Comparison of ENCODE assay signal across 8 mouse cellular contexts in genomic region chr10:80933421-80933979, GRCm38 (mm10). TPM values are rescaled to one million over a fixed set of nuclear protein-coding genes. Genes with fewer than 3 reads are reported as not detected.
A peak's percentile ranks its signal among the peaks of the same experiment; 100 is the strongest.
DNase-seq lines count a peak whose midpoint lies in the region; ATAC-seq and TF ChIP-seq lines count a peak whose summit lies in the region.

No protein-coding gene starts in this region.

- no peak for TF ChIP-seq CTCF in bone marrow macrophage, adult 2 months (IDR thresholded peaks at IDR 0.05; ENCODE audit: low read depth, low read length)
- no peak for TF ChIP-seq CTCF in thymus, adult 2 months (IDR thresholded peaks at IDR 0.05; ENCODE audit: borderline replicate concordance, control insufficient read depth, extremely low read depth, insufficient read depth, low read length, poor library complexity)

- WGBS in kidney, embryonic 16.5 days: 2% methylated on average over 21 of the region's 21 CpGs
- 4% methylated on average over 21 of the region's 21 CpGs for WGBS in heart, embryonic 14.5 days
- 3% methylated on average over 21 of the region's 21 CpGs for WGBS in liver, embryonic 12.5 days (ENCODE audit: insufficient replicate concordance)
- WGBS in thymus, adult 2 months: 5% methylated on average over 21 of the region's 21 CpGs

- H3K4me1 ChIP-seq in kidney, embryonic 16.5 days (ENCODE audit: insufficient read depth, low read length): peaks cover 77% of the 10 kb centered on the region
- peaks cover 20% of the 10 kb centered on the region for H3K4me1 ChIP-seq in bone marrow macrophage, adult 2 months (ENCODE audit: control insufficient read depth, insufficient read depth, low read length)
- H3K4me1 ChIP-seq in heart, embryonic 14.5 days (ENCODE audit: control insufficient read depth in 2 of 2, insufficient read depth in 2 of 2, low read length in 2 of 2): peaks cover 56 to 80% of the 10 kb centered on the region in 2 experiments
- peaks cover 80% of the 10 kb centered on the region for H3K4me1 ChIP-seq in liver, embryonic 12.5 days
- H3K4me1 ChIP-seq in thymus, adult 2 months (replicated peaks; ENCODE audit: control insufficient read depth, insufficient read depth, low read length): peaks cover 54% of the 10 kb centered on the region

- no peak for TF ChIP-seq POLR2A in bone marrow macrophage, adult 2 months (IDR thresholded peaks at IDR 0.05; ENCODE audit: borderline replicate concordance, low read depth, low read length)
- TF ChIP-seq POLR2A in thymus, adult 2 months (IDR thresholded peaks at IDR 0.05; ENCODE audit: control insufficient read depth, extremely low read depth, insufficient read depth, low read length, poor library complexity): no peak

- H3K9ac ChIP-seq in kidney, embryonic 16.5 days (replicated peaks; ENCODE audit: low read length): peak overlapping the region; percentile 18; the same call in 1 of the 2 replicates
- peak overlapping the region; percentile 96 for H3K9ac ChIP-seq in heart, embryonic 14.5 days (ENCODE audit: low read length)
- H3K9ac ChIP-seq in liver, embryonic 12.5 days: no peak overlapping the region

- no peaks in the 10 kb centered on the region for H3K9me3 ChIP-seq in kidney, embryonic 16.5 days (ENCODE audit: low read length)
- no peaks in the 10 kb centered on the region for H3K9me3 ChIP-seq in heart, embryonic 14.5 days (ENCODE audit: control insufficient read depth, low read length)
- no peaks in the 10 kb centered on the region for H3K9me3 ChIP-seq in liver, embryonic 12.5 days (replicated peaks)

- no peak for ATAC-seq in kidney, embryonic 16.5 days (ENCODE audit: low FRiP score, low TSS enrichment)
- ATAC-seq in heart, embryonic 14.5 days (ENCODE audit: insufficient number of reproducible peaks, insufficient read depth, low FRiP score, low read depth): no peak
- no peak for ATAC-seq in liver, embryonic 12.5 days

- peak overlapping the region; percentile 93 for H3K4me2 ChIP-seq in kidney, embryonic 16.5 days (replicated peaks; ENCODE audit: low read depth, low read length)
- H3K4me2 ChIP-seq in heart, embryonic 14.5 days (ENCODE audit: low read length): peak overlapping the region; percentile 98
- peak overlapping the region; percentile 95 for H3K4me2 ChIP-seq in liver, embryonic 12.5 days

- no peaks in the 10 kb centered on the region for H3K36me3 ChIP-seq in kidney, embryonic 16.5 days (ENCODE audit: insufficient read depth, low read length)
- H3K36me3 ChIP-seq in heart, embryonic 14.5 days (ENCODE audit: control insufficient read depth, insufficient read depth, low read length): no peaks in the 10 kb centered on the region; the same call in 1 of the 2 replicates
- H3K36me3 ChIP-seq in liver, embryonic 12.5 days: no peaks in the 10 kb centered on the region
- no peaks in the 10 kb centered on the region for H3K36me3 ChIP-seq in thymus, adult 2 months (ENCODE audit: control insufficient read depth, insufficient read depth, low read length)

- peaks cover 46% of the 10 kb centered on the region for H3K27me3 ChIP-seq in kidney, embryonic 16.5 days (ENCODE audit: insufficient read depth, low read length)
- H3K27me3 ChIP-seq in heart, embryonic 14.5 days (ENCODE audit: control insufficient read depth, insufficient read depth, low read length): no peaks in the 10 kb centered on the region
- peaks cover 94% of the 10 kb centered on the region for H3K27me3 ChIP-seq in liver, embryonic 12.5 days (replicated peaks)
- H3K27me3 ChIP-seq in thymus, adult 2 months (ENCODE audit: control insufficient read depth, insufficient read depth, low read length): peaks cover 12% of the 10 kb centered on the region; the same call in 1 of the 2 replicates

- DNase-seq in kidney, adult 11 months: no peak
- DNase-seq in neural tube, embryonic 10.5 days (ENCODE audit: extremely low spot score, low spot score): peak; percentile 42
- DNase-seq in right cerebral cortex, adult 18-20 months: no peak
- no peak for DNase-seq in thymus, adult 2 months

- H3K4me3 ChIP-seq in kidney, embryonic 16.5 days (ENCODE audit: low read length): peak overlapping the region; percentile 23
- H3K4me3 ChIP-seq in bone marrow macrophage, adult 2 months (ENCODE audit: insufficient read depth, low read length): peak overlapping the region; percentile 85
- H3K4me3 ChIP-seq in heart, embryonic 14.5 days (ENCODE audit: control insufficient read depth in 1 of 2, insufficient read depth in 1 of 2, low read depth in 1 of 2, low read length in 2 of 2): peak overlapping the region; percentile 19 to 90
- peak overlapping the region; percentile 55; the same call in 1 of the 2 replicates for H3K4me3 ChIP-seq in liver, embryonic 12.5 days
- no peak overlapping the region for H3K4me3 ChIP-seq in thymus, adult 2 months (ENCODE audit: control insufficient read depth, insufficient read depth, low read length)

- no peak overlapping the region for H3K27ac ChIP-seq in kidney, embryonic 16.5 days (ENCODE audit: low read length)
- peak overlapping the region; percentile 69 for H3K27ac ChIP-seq in bone marrow macrophage, adult 2 months (ENCODE audit: insufficient read depth, low read depth, low read length)
- H3K27ac ChIP-seq in heart, embryonic 14.5 days (replicated peaks in 1 of 2; ENCODE audit: control insufficient read depth in 1 of 2, insufficient read depth in 1 of 2, low read depth in 2 of 2, low read length in 2 of 2): peak overlapping the region in 1 of 2 experiments; percentile 67; a peak in 2 of 4 replicates
- H3K27ac ChIP-seq in liver, embryonic 12.5 days: no peak overlapping the region
- H3K27ac ChIP-seq in thymus, adult 2 months (ENCODE audit: control insufficient read depth, insufficient read depth, low read length): no peak overlapping the region

RNA-seq across cellular contexts. Expression of gene Gadd45b, which starts 3.6 kb away (rescaled TPM):
- polyA plus RNA-seq in kidney, embryonic 16.5 days (2015; fragmentation: Nextera tagmentation; extraction: Ambion mirVana): 22.3 and 24.1 TPM in 2 replicates
- polyA plus RNA-seq in bone marrow macrophage, adult 2 months (2012; ENCODE audit: insufficient read depth, insufficient read length, missing spikeins): 15.8 and 20.9 TPM in 2 replicates
- polyA plus RNA-seq in heart, embryonic 14.5 days (2014; fragmentation: Nextera tagmentation; extraction: Ambion mirVana): 34.5 and 39.8 TPM in 2 replicates
- 1.6 and 2.0 TPM in 2 replicates for polyA plus RNA-seq in liver, embryonic 12.5 days (2016; fragmentation: Nextera tagmentation; extraction: Ambion mirVana)
- polyA plus RNA-seq in thymus, adult 2 months (2012; rRNA removed): 36.2 and 53.2 TPM in 2 replicates

RNA-seq across cellular contexts. Expression of gene Lmnb2, which starts 15.5 kb away (rescaled TPM):
- 61.8 and 62.4 TPM in 2 replicates for polyA plus RNA-seq in kidney, embryonic 16.5 days (2015; fragmentation: Nextera tagmentation; extraction: Ambion mirVana)
- 18.9 and 19.5 TPM in 2 replicates for polyA plus RNA-seq in bone marrow macrophage, adult 2 months (2012; ENCODE audit: insufficient read depth, insufficient read length, missing spikeins)
- 7.3 and 8.1 TPM in 2 replicates for polyA plus RNA-seq in heart, embryonic 14.5 days (2014; fragmentation: Nextera tagmentation; extraction: Ambion mirVana)
- 23.1 and 23.6 TPM in 2 replicates for polyA plus RNA-seq in liver, embryonic 12.5 days (2016; fragmentation: Nextera tagmentation; extraction: Ambion mirVana)
- polyA plus RNA-seq in thymus, adult 2 months (2012; rRNA removed): 44.2 and 52.7 TPM in 2 replicates

RNA-seq across cellular contexts. Expression of gene Timm13, which starts 32.7 kb away (rescaled TPM):
- 361 and 376 TPM in 2 replicates for polyA plus RNA-seq in kidney, embryonic 16.5 days (2015; fragmentation: Nextera tagmentation; extraction: Ambion mirVana)
- polyA plus RNA-seq in bone marrow macrophage, adult 2 months (2012; ENCODE audit: insufficient read depth, insufficient read length, missing spikeins): 76.6 and 101 TPM in 2 replicates
- polyA plus RNA-seq in heart, embryonic 14.5 days (2014; fragmentation: Nextera tagmentation; extraction: Ambion mirVana): 310 and 338 TPM in 2 replicates
- 271 and 301 TPM in 2 replicates for polyA plus RNA-seq in liver, embryonic 12.5 days (2016; fragmentation: Nextera tagmentation; extraction: Ambion mirVana)
- polyA plus RNA-seq in thymus, adult 2 months (2012; rRNA removed): 227 and 310 TPM in 2 replicates
